Comparison of ENCODE assay signal across 16 mouse cellular contexts in the genomic region with DNA sequence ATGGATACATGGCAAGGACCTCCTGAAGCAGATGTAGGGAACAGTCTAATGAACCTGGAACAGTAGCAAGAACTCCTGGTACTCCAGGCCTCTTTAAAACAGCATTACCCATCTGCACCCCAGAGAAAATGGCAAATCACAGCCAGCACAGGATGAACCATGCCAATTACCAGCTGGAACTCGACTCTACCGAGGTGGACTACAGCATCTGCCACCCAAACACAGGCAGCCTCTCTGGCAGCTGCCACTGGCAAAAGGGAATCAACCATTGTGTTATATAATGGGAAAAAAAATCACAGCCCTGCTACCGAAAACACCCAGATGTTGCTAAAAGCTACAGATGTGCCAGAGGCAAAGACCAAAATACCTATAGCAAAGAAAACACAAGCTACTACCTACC. TPM values are rescaled to one million over a fixed set of nuclear protein-coding genes. Genes with fewer than 3 reads are reported as not detected.
DNase-seq lines count a peak whose midpoint lies in the region; ATAC-seq and TF ChIP-seq lines count a peak whose summit lies in the region.
"Had no signal": no experiment of that assay in that cellular context is flagged by ENCODE, and none has a peak within 500 bp of the region (broad histone marks: within the 10 kb centered on the region; RNA-seq: fewer than 3 reads in every experiment).

No protein-coding gene starts in this region.

- peak; percentile 64; the same call in 1 of the 2 replicates for ATAC-seq in frontal cortex, adult (ENCODE audit: low TSS enrichment)
- ATAC-seq in CD4-positive, CD25-positive, alpha-beta regulatory T cell, adult 4 months: no peak
- ATAC-seq: liver, embryonic 12.5 days had no signal

- peak overlapping the region; percentile 77 for H3K27ac ChIP-seq in layer of hippocampus, adult 2 months
- H3K27ac ChIP-seq: kidney, embryonic 15.5 days; limb, embryonic 10.5 days; liver, embryonic 12.5 days; lung, embryonic 15.5 days had no signal

- DNase-seq in frontal cortex, postnatal 36 days (ENCODE audit: low spot score in 2 of 2): no peak
- DNase-seq in layer of hippocampus, adult 2 months (ENCODE audit: low spot score in 2 of 2): peak in 1 of 2 experiments; percentile 16
- no peak for DNase-seq in layer of hippocampus, postnatal 25 days (ENCODE audit: extremely low spot score in 1 of 2, low spot score in 1 of 2)
- DNase-seq in right cerebral cortex, postnatal 25 days: peak; percentile 21
- DNase-seq in right cerebral cortex, postnatal 36 days (ENCODE audit: low spot score in 2 of 2): no peak
- DNase-seq: adrenal gland, adult 8-10 months; cerebellum, adult 9-10 months; embryo, embryonic 11 days; heart, adult 18-20 months; thymus, adult 2 months had no signal

- TF ChIP-seq CTCF in layer of hippocampus, adult 2 months (conservative IDR thresholded peaks at IDR 0.05): no peak

- no peak overlapping the region for H3K4me3 ChIP-seq in layer of hippocampus, adult 2 months
- H3K4me3 ChIP-seq: kidney, embryonic 15.5 days; limb, embryonic 10.5 days; liver, embryonic 12.5 days; lung, embryonic 15.5 days had no signal

RNA-seq across cellular contexts. Expression of a gene that starts 34.3 kb away (rescaled TPM):
- total RNA-seq in layer of hippocampus, adult 2 months (2021): 10 to 100 TPM; 54.2 to 62.2 TPM
- 10 to 100 TPM; 42.9 to 54.3 TPM for total RNA-seq in layer of hippocampus, postnatal 25 days (2021)
- 1 to 10 TPM; 2.7 TPM for polyA plus RNA-seq in CD4-positive, CD25-positive, alpha-beta regulatory T cell, adult 4 months (2017; shearing (Covaris generic))
